Mouse (Mus musculus): ENCODE data around the gene Rnf225.
"Not testable (repeated sequence)": the region's sequence is repeated elsewhere in the genome, so short reads cannot be mapped to it uniquely, and the experiment has no call there.

Gene Rnf225

GRCm38 (mm10) chr7:12927693-12928589 is 725 bp downstream of the Rnf225 start:
- peak; percentile 64 for DNase-seq (ENCODE audit: low read depth, low spot score)

- peak; percentile 64 for DNase-seq (ENCODE audit: low read depth, low spot score)
Observed at GRCm38 (mm10) chr7:12933615-12934140, 6.5 kb downstream of the Rnf225 start.

GRCm38 (mm10) chr7:12934808-12935207 is 7.6 kb downstream of the Rnf225 start:
- no peak for DNase-seq (ENCODE audit: low read depth, low spot score)

GRCm38 (mm10) chr7:12937254-12937803 is 10.1 kb downstream of the Rnf225 start:
- not testable (repeated sequence) for DNase-seq (ENCODE audit: low read depth, low spot score)

- no peak for DNase-seq (ENCODE audit: low read depth, low spot score)
Observed at GRCm38 (mm10) chr7:12940599-12940998, 13.4 kb downstream of the Rnf225 start.

- DNase-seq (ENCODE audit: low read depth, low spot score), result peak; percentile 76
Observed at GRCm38 (mm10) chr7:12943488-12943887, 16.3 kb downstream of the Rnf225 start.

- peak; percentile 99 for DNase-seq (ENCODE audit: low read depth, low spot score)
Observed at GRCm38 (mm10) chr7:12949032-12949871, 22.0 kb downstream of the Rnf225 start.

GRCm38 (mm10) chr7:12949872-12950229 is 22.6 kb downstream of the Rnf225 start:
- no peak for DNase-seq (ENCODE audit: low read depth, low spot score)

- DNase-seq (ENCODE audit: low read depth, low spot score), result no peak
Observed at GRCm38 (mm10) chr7:12954896-12955295, 27.7 kb downstream of the Rnf225 start.

- DNase-seq (ENCODE audit: low read depth, low spot score), result no peak
Observed at GRCm38 (mm10) chr7:12957511-12957910, 30.3 kb downstream of the Rnf225 start.

GRCm38 (mm10) chr7:12958948-12959347 is 31.7 kb downstream of the Rnf225 start:
- DNase-seq (ENCODE audit: low read depth, low spot score), result no peak

GRCm38 (mm10) chr7:12959718-12960117 is 32.5 kb downstream of the Rnf225 start:
- DNase-seq (ENCODE audit: low read depth, low spot score), result peak; percentile 76

- DNase-seq (ENCODE audit: low read depth, low spot score), result peak; percentile 89
Observed at GRCm38 (mm10) chr7:12961511-12962141, 34.4 kb downstream of the Rnf225 start.

GRCm38 (mm10) chr7:12965678-12966091 is 38.5 kb downstream of the Rnf225 start, which contains the start of gene Zfp324:
Zfp324 (plus strand) TSS chr7:12965838.
- DNase-seq (ENCODE audit: low read depth, low spot score), result peak; percentile 94

GRCm38 (mm10) chr7:12966104-12966845 is 39.1 kb downstream of the Rnf225 start:
- peak; percentile 68 for DNase-seq (ENCODE audit: low read depth, low spot score)

GRCm38 (mm10) chr7:12970906-12971305 is 43.7 kb downstream of the Rnf225 start:
- peak; percentile 63 for DNase-seq (ENCODE audit: low read depth, low spot score)

- DNase-seq (ENCODE audit: low read depth, low spot score), result peak; percentile 99
Observed at GRCm38 (mm10) chr7:12977682-12978389, 50.6 kb downstream of the Rnf225 start, which contains the start of gene Zfp446. Zfp446 (plus strand) TSS chr7:12977848.

GRCm38 (mm10) chr7:12978931-12979722 is 51.9 kb downstream of the Rnf225 start:
- no peak for DNase-seq (ENCODE audit: low read depth, low spot score)

GRCm38 (mm10) chr7:12979776-12980175 is 52.6 kb downstream of the Rnf225 start:
- peak; percentile 64 for DNase-seq (ENCODE audit: low read depth, low spot score)

All from ZHBTc4 (cell line).